8 mouse cellular contexts compared by ENCODE assay signal in genomic region chr2:147307488-147308386, GRCm38 (mm10). TPM values are rescaled to one million over a fixed set of nuclear protein-coding genes. Genes with fewer than 3 reads are reported as not detected.
A peak's percentile ranks its signal among the peaks of the same experiment; 100 is the strongest.
DNase-seq lines count a peak whose midpoint lies in the region; ATAC-seq lines count a peak whose summit lies in the region.

No protein-coding gene starts in this region.

- no peak overlapping the region for H3K9ac ChIP-seq in intestine, embryonic 14.5 days (ENCODE audit: low read length)
- no peak overlapping the region for H3K9ac ChIP-seq in stomach, embryonic 14.5 days (replicated peaks; ENCODE audit: low read depth, low read length)

- ATAC-seq in intestine, embryonic 14.5 days (replicated peaks; ENCODE audit: low FRiP score, low TSS enrichment, low read depth), result peak; percentile 76
- ATAC-seq in stomach, embryonic 14.5 days (ENCODE audit: insufficient number of reproducible peaks, insufficient read depth, low FRiP score, low read depth), result peak; percentile 78

- H3K27me3 ChIP-seq in intestine, embryonic 14.5 days (replicated peaks; ENCODE audit: control insufficient read depth, insufficient read depth, low read length), result 0 out of 2 replicates have a peak, but pooled peaks cover 2% of the 10 kb centered on the region
- H3K27me3 ChIP-seq in midbrain, embryonic 10.5 days (ENCODE audit: low read depth, poor library complexity, severe bottlenecking), result peaks cover 27% of the 10 kb centered on the region
- no peaks in the 10 kb centered on the region for H3K27me3 ChIP-seq in stomach, embryonic 14.5 days (ENCODE audit: control insufficient read depth, insufficient read depth, low read length)

- H3K27ac ChIP-seq in intestine, embryonic 14.5 days (ENCODE audit: low read depth), result no peak overlapping the region
- no peak overlapping the region for H3K27ac ChIP-seq in midbrain, embryonic 10.5 days (replicated peaks)
- H3K27ac ChIP-seq in stomach, embryonic 14.5 days (ENCODE audit: low read length), result no peak overlapping the region

- H3K36me3 ChIP-seq in intestine, embryonic 14.5 days (ENCODE audit: control insufficient read depth, insufficient read depth, low read length), result no peaks in the 10 kb centered on the region
- no peaks in the 10 kb centered on the region for H3K36me3 ChIP-seq in midbrain, embryonic 10.5 days
- no peaks in the 10 kb centered on the region for H3K36me3 ChIP-seq in stomach, embryonic 14.5 days (ENCODE audit: control insufficient read depth, insufficient read depth, low read length)

- no peak overlapping the region for H3K4me3 ChIP-seq in intestine, embryonic 14.5 days (ENCODE audit: low read depth, low read length)
- no peak overlapping the region for H3K4me3 ChIP-seq in midbrain, embryonic 10.5 days
- H3K4me3 ChIP-seq in stomach, embryonic 14.5 days (ENCODE audit: low read depth, low read length), result no peak overlapping the region

- no peak overlapping the region for H3K4me2 ChIP-seq in intestine, embryonic 14.5 days (ENCODE audit: low read length)
- no peak overlapping the region for H3K4me2 ChIP-seq in stomach, embryonic 14.5 days (replicated peaks; ENCODE audit: low read depth, low read length)

- H3K4me1 ChIP-seq in intestine, embryonic 14.5 days (replicated peaks; ENCODE audit: control insufficient read depth, insufficient read depth, low read length), result no peaks in the 10 kb centered on the region
- H3K4me1 ChIP-seq in midbrain, embryonic 10.5 days, result no peaks in the 10 kb centered on the region; the same call in 1 of the 2 replicates
- H3K4me1 ChIP-seq in stomach, embryonic 14.5 days (ENCODE audit: control insufficient read depth, insufficient read depth, low read length), result no peaks in the 10 kb centered on the region

- no peaks in the 10 kb centered on the region for H3K9me3 ChIP-seq in intestine, embryonic 14.5 days (ENCODE audit: control insufficient read depth, low read length)
- no peaks in the 10 kb centered on the region for H3K9me3 ChIP-seq in midbrain, embryonic 10.5 days (replicated peaks)
- H3K9me3 ChIP-seq in stomach, embryonic 14.5 days (ENCODE audit: control insufficient read depth, low read depth, low read length), result no peaks in the 10 kb centered on the region

- DNase-seq in ovary, postnatal 36 days (ENCODE audit: low spot score), result peak; percentile 57
- no peak for DNase-seq in ovary, adult 18-20 months (ENCODE audit: low spot score)
- peak; percentile 89 to 91 for DNase-seq in cerebellum, postnatal 10 days
- DNase-seq in frontal cortex, postnatal 10 days (ENCODE audit: low spot score in 2 of 2), result peak; percentile 30 to 80
- peak; percentile 86 for DNase-seq in intestine, embryonic 14.5 days (ENCODE audit: low spot score)
- peak; percentile 22 to 48 for DNase-seq in left cerebral cortex, adult 8-10 months (ENCODE audit: low spot score in 2 of 2)
- DNase-seq in midbrain, embryonic 10.5 days (ENCODE audit: low spot score), result peak; percentile 76

- WGBS in intestine, embryonic 14.5 days, result 18% methylated on average over 12 of the region's 12 CpGs
- 14% methylated on average over 12 of the region's 12 CpGs for WGBS in midbrain, embryonic 10.5 days
- 17% methylated on average over 12 of the region's 12 CpGs for WGBS in stomach, embryonic 14.5 days

RNA-seq across cellular contexts. Expression of gene Pax1, which starts 54.0 kb away (rescaled TPM):
- polyA plus RNA-seq in intestine, embryonic 14.5 days (2014; fragmentation: Nextera tagmentation; extraction: Ambion mirVana), result not detected in 2 replicates
- total RNA-seq in left cerebral cortex, adult 8-10 months (2022), result not detected
- 0.05 and 0.15 TPM in 2 replicates for polyA plus RNA-seq in midbrain, embryonic 10.5 days (2016; fragmentation: Nextera tagmentation; extraction: Ambion mirVana)
- not detected in 2 replicates for polyA plus RNA-seq in stomach, embryonic 14.5 days (2014; fragmentation: Nextera tagmentation; extraction: Ambion mirVana)
